Mouse (Mus musculus): ENCODE data around the gene Vamp2. TPM values are rescaled to one million over a fixed set of nuclear protein-coding genes. Genes with fewer than 3 reads are reported as not detected.

Vamp2 gene
- polyA plus RNA-seq, 1 experiment from 2014 or later = 50.6 TPM

GRCm38 (mm10) chr11:69051771-69052170 lies 36.5 kb upstream of the Vamp2 start:
- H3K4me1 ChIP-seq (ENCODE audit: insufficient read depth, low read depth, low read length) = no peaks in the 10 kb centered on the region
- no peak overlapping the region for H3K4me2 ChIP-seq (replicated peaks; ENCODE audit: low read depth, low read length)
- no peak overlapping the region for H3K4me3 ChIP-seq (ENCODE audit: low read depth, low read length)
- peak; percentile 45; the same call in 1 of the 2 replicates for ATAC-seq
- no peak overlapping the region for H3K27ac ChIP-seq (ENCODE audit: low read length)
- no peaks in the 10 kb centered on the region for H3K36me3 ChIP-seq (ENCODE audit: insufficient read depth, low read length)
- no peaks in the 10 kb centered on the region for H3K9me3 ChIP-seq (ENCODE audit: low read length)
- TF ChIP-seq CTCF (IDR thresholded peaks at IDR 0.05) (no peak), EP300 (IDR thresholded peaks at IDR 0.05) (peak; percentile 41; the same call in 1 of the 2 replicates)
- no peak overlapping the region for H3K9ac ChIP-seq (replicated peaks; ENCODE audit: low read depth)
- WGBS = 66% methylated on average over 4 of the region's 4 CpGs
- no peaks in the 10 kb centered on the region for H3K27me3 ChIP-seq (replicated peaks; ENCODE audit: insufficient read depth, low read length)
- no peak for DNase-seq (ENCODE audit: low spot score)

- Histone ChIP-seq H3K4me2 (replicated peaks; ENCODE audit: low read depth, low read length) (no peak overlapping the region), H3K4me3 (ENCODE audit: low read depth, low read length) (no peak overlapping the region), H3K4me1 (ENCODE audit: insufficient read depth, low read depth, low read length) (no peaks in the 10 kb centered on the region), H3K9me3 (ENCODE audit: low read length) (no peaks in the 10 kb centered on the region), H3K36me3 (ENCODE audit: insufficient read depth, low read length) (no peaks in the 10 kb centered on the region), H3K27ac (ENCODE audit: low read length) (no peak overlapping the region), H3K9ac (replicated peaks; ENCODE audit: low read depth) (no peak overlapping the region), H3K27me3 (replicated peaks; ENCODE audit: insufficient read depth, low read length) (no peaks in the 10 kb centered on the region)
- TF ChIP-seq EP300 (IDR thresholded peaks at IDR 0.05) (no peak), CTCF (IDR thresholded peaks at IDR 0.05) (no peak)
- 91% methylated on average over 2 of the region's 2 CpGs for WGBS
- ATAC-seq (no peak), DNase-seq (ENCODE audit: low spot score) (no peak)
These were observed 35.4 kb upstream of the Vamp2 start for GRCm38 (mm10) chr11:69052824-69053421.

- peak; percentile 29; the same call in 1 of the 2 replicates for ATAC-seq
- H3K4me2 ChIP-seq (replicated peaks; ENCODE audit: low read depth, low read length) = no peak overlapping the region
- H3K4me1 ChIP-seq (ENCODE audit: insufficient read depth, low read depth, low read length) = no peaks in the 10 kb centered on the region; the same call in 1 of the 2 replicates
- H3K9ac ChIP-seq (replicated peaks; ENCODE audit: low read depth) = no peak overlapping the region
- DNase-seq (ENCODE audit: low spot score) = no peak
- WGBS = 62% methylated on average over 3 of the region's 3 CpGs
- H3K9me3 ChIP-seq (ENCODE audit: low read length) = no peaks in the 10 kb centered on the region
- TF ChIP-seq CTCF (IDR thresholded peaks at IDR 0.05) = no peak
- TF ChIP-seq EP300 (IDR thresholded peaks at IDR 0.05) = no peak
- H3K27me3 ChIP-seq (replicated peaks; ENCODE audit: insufficient read depth, low read length) = no peaks in the 10 kb centered on the region
- no peaks in the 10 kb centered on the region for H3K36me3 ChIP-seq (ENCODE audit: insufficient read depth, low read length)
- no peak overlapping the region for H3K4me3 ChIP-seq (ENCODE audit: low read depth, low read length)
- no peak overlapping the region for H3K27ac ChIP-seq (ENCODE audit: low read length)
These were observed 34.4 kb upstream of the Vamp2 start for GRCm38 (mm10) chr11:69053848-69054247.

DNA sequence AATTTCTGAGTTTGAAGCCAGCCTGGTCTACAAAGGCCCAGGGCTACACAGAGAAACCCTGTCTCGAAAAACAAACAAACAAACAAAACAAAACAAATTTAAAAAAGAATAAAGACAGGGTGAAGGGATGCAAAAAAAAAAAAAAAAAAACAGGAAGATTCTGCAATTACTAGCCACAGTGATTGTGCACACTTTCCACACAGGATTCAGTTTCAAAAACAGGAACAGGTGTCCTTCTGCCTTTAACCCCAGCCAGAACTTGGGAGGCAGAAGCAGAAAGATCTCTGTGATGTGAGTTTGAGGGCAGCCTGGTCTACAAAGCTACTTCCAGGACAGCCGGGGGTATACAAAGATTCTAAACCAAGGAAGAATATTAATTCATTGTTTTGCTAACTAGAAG lies 30.0 kb upstream of the Vamp2 start:
- Histone ChIP-seq H3K9me3 (ENCODE audit: low read length) (no peaks in the 10 kb centered on the region), H3K9ac (replicated peaks; ENCODE audit: low read depth) (peak overlapping the region; percentile 63), H3K36me3 (ENCODE audit: insufficient read depth, low read length) (no peaks in the 10 kb centered on the region), H3K4me1 (ENCODE audit: insufficient read depth, low read depth, low read length) (peaks cover 9% of the 10 kb centered on the region; the same call in 1 of the 2 replicates), H3K4me2 (replicated peaks; ENCODE audit: low read depth, low read length) (peak overlapping the region; percentile 64), H3K4me3 (ENCODE audit: low read depth, low read length) (peak overlapping the region; percentile 88), H3K27me3 (replicated peaks; ENCODE audit: insufficient read depth, low read length) (no peaks in the 10 kb centered on the region), H3K27ac (ENCODE audit: low read length) (peak overlapping the region; percentile 97)
- ATAC-seq (no peak), DNase-seq (ENCODE audit: low spot score) (no peak)
- 64% methylated on average over 2 of the region's 2 CpGs for WGBS
- no peak for TF ChIP-seq CTCF (IDR thresholded peaks at IDR 0.05)
- no peak for TF ChIP-seq EP300 (IDR thresholded peaks at IDR 0.05)

DNA sequence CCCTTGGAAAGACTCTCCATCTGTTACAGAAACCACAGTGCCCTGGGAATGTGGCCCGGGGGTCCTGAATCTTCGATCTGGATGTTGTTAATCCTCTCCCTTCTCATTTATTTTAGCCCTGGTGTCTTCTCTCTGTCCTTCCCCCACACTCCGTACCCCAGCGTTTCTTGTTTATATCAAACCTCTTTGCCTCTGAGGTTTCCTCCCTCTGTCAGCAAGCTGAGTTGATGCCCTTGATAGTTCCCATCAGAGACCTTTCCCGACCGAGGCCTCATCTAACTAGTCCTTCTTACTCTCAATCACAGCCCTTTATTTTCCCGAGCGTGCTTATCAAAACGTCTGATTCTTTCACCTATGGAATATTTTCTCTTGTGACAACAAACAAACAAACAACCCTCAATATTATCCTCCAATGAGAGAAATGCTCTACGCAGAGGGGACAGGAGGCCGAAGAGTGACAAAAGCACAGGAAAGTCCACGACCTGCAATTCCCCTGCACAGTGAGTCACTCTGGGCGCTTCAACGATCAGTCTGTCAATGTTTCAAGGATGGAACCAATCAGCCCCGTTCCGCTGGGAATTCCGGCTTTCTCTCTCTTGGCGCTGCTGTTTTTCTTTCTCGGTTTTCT lies 29.4 kb upstream of the Vamp2 start:
- Histone ChIP-seq H3K9ac (replicated peaks; ENCODE audit: low read depth) (peak overlapping the region; percentile 63), H3K4me3 (ENCODE audit: low read depth, low read length) (peak overlapping the region; percentile 88), H3K27ac (ENCODE audit: low read length) (peak overlapping the region; percentile 97), H3K4me1 (ENCODE audit: insufficient read depth, low read depth, low read length) (peaks cover 9% of the 10 kb centered on the region; the same call in 1 of the 2 replicates), H3K36me3 (ENCODE audit: insufficient read depth, low read length) (no peaks in the 10 kb centered on the region), H3K4me2 (replicated peaks; ENCODE audit: low read depth, low read length) (peak overlapping the region; percentile 64), H3K27me3 (replicated peaks; ENCODE audit: insufficient read depth, low read length) (no peaks in the 10 kb centered on the region), H3K9me3 (ENCODE audit: low read length) (no peaks in the 10 kb centered on the region)
- no peak for DNase-seq (ENCODE audit: low spot score)
- WGBS = 1% methylated on average over 19 of the region's 19 CpGs
- TF ChIP-seq CTCF (IDR thresholded peaks at IDR 0.05) = no peak
- TF ChIP-seq EP300 (IDR thresholded peaks at IDR 0.05) = no peak; the same call in 1 of the 2 replicates
- ATAC-seq = peak; percentile 13

GRCm38 (mm10) chr11:69059357-69059974 lies 28.8 kb upstream of the Vamp2 start, which contains the start of gene Borcs6:
Gene Borcs6, plus strand, starts transcription at chr11:69059717.
- WGBS = under 1% methylated on average over 53 of the region's 64 CpGs
- H3K4me1 ChIP-seq (ENCODE audit: insufficient read depth, low read depth, low read length) = peaks cover 9% of the 10 kb centered on the region; the same call in 1 of the 2 replicates

More at GRCm38 (mm10) chr11:69059357-69059974, 28.8 kb upstream of the Vamp2 start, which contains the start of gene Borcs6:
- no peaks in the 10 kb centered on the region for H3K9me3 ChIP-seq (ENCODE audit: low read length)
- DNase-seq (ENCODE audit: low spot score) (peak; percentile 100), ATAC-seq (peak; percentile 94)
- H3K27me3 ChIP-seq (replicated peaks; ENCODE audit: insufficient read depth, low read length) = no peaks in the 10 kb centered on the region
- peak within 1 kb of the TSS; percentile 86 for H3K4me2 ChIP-seq (replicated peaks; ENCODE audit: low read depth, low read length)
- peak within 1 kb of the TSS; percentile 97 for H3K27ac ChIP-seq (ENCODE audit: low read length)
- H3K4me3 ChIP-seq (ENCODE audit: low read depth, low read length) = peak within 1 kb of the TSS; percentile 88
- peak within 1 kb of the TSS; percentile 91 for H3K9ac ChIP-seq (replicated peaks; ENCODE audit: low read depth)
- no peak; the same call in 1 of the 2 replicates for TF ChIP-seq EP300 (IDR thresholded peaks at IDR 0.05)
- TF ChIP-seq CTCF (IDR thresholded peaks at IDR 0.05) = no peak
- H3K36me3 ChIP-seq (ENCODE audit: insufficient read depth, low read length) = no peaks in the 10 kb centered on the region
